Mouse (Mus musculus): Measurements from ENCODE around the gene Zfand2a. TPM values are rescaled to one million over a fixed set of nuclear protein-coding genes. Genes with fewer than 3 reads are reported as not detected.
A peak's percentile ranks its signal among the peaks of the same experiment; 100 is the strongest.

Zfand2a gene
- polyA plus RNA-seq, 1 experiment from 2014 or later: 49.7 TPM

GRCm38 (mm10) chr5:139467998-139468397, 16.4 kb downstream of the Zfand2a start:
- ChIA-PET POLR2A (interaction anchor here (1.5 kb wide), 1 partner anchor 9 kb away, joined by 3 read pairs; no protein-coding TSS in a partner anchor), CTCF (interaction anchor here (1.2 to 2.0 kb wide), 2 partner anchors 17 to 70 kb away, joined by 3 to 5 read pairs; no protein-coding TSS in a partner anchor)
- no peaks in the 10 kb centered on the region for H3K27me3 ChIP-seq
- no peak for TF ChIP-seq CTCF (IDR thresholded peaks at IDR 0.05)
- ATAC-seq (no peak), DNase-seq (ENCODE audit: low read depth, low spot score) (no peak)
- in situ Hi-C loops (cut with MboI; ENCODE audit: low pct_unique_long_range_greater_than_20kb): loop anchor here (5.0 kb wide), 1 partner anchor 106 kb away; no protein-coding TSS in a partner anchor

GRCm38 (mm10) chr5:139466801-139467200, 17.5 kb downstream of the Zfand2a start:
- no peaks in the 10 kb centered on the region for H3K27me3 ChIP-seq
- DNase-seq (ENCODE audit: low read depth, low spot score): no peak
- in situ Hi-C loops (cut with MboI; ENCODE audit: low pct_unique_long_range_greater_than_20kb): loop anchor here (5.0 kb wide), 1 partner anchor 104 kb away; no protein-coding TSS in a partner anchor
- no peak for ATAC-seq
- POLR2A ChIA-PET: interaction anchor here (1.5 kb wide), 1 partner anchor 10 kb away, joined by 3 read pairs; no protein-coding TSS in a partner anchor
- CTCF ChIA-PET: no interaction called here
- TF ChIP-seq CTCF (IDR thresholded peaks at IDR 0.05): no peak

- CTCF ChIA-PET: no interaction called here
- no peak for TF ChIP-seq CTCF (IDR thresholded peaks at IDR 0.05)
- H3K27me3 ChIP-seq: no peaks in the 10 kb centered on the region
- in situ Hi-C loops (cut with MboI; ENCODE audit: low pct_unique_long_range_greater_than_20kb): loop anchor here (5.0 kb wide), 1 partner anchor 104 kb away; no protein-coding TSS in a partner anchor
- POLR2A ChIA-PET: no interaction called here
- DNase-seq (ENCODE audit: low read depth, low spot score) (no peak), ATAC-seq (no peak)
Measured at GRCm38 (mm10) chr5:139466373-139466772, 18.0 kb downstream of the Zfand2a start.

- no peak for DNase-seq (ENCODE audit: low read depth, low spot score)
- H3K27me3 ChIP-seq: no peaks in the 10 kb centered on the region
- TF ChIP-seq CTCF (IDR thresholded peaks at IDR 0.05): no peak
- ChIA-PET POLR2A (no interaction called here), CTCF (interaction anchor here (0.9 to 1.6 kb wide), 2 partner anchors 9 to 12 kb away, joined by 3 read pairs; no protein-coding TSS in a partner anchor)
- in situ Hi-C loops (cut with MboI; ENCODE audit: low pct_unique_long_range_greater_than_20kb): loop anchor here (5.0 kb wide), 1 partner anchor 103 kb away; no protein-coding TSS in a partner anchor
- no peak for ATAC-seq
Measured at GRCm38 (mm10) chr5:139464874-139465273, 19.5 kb downstream of the Zfand2a start.

- peak; percentile 91 for DNase-seq (ENCODE audit: low read depth, low spot score)
- in situ Hi-C loops (cut with MboI; ENCODE audit: low pct_unique_long_range_greater_than_20kb): no loop called here
- no peaks in the 10 kb centered on the region for H3K27me3 ChIP-seq
- ChIA-PET CTCF (interaction anchor here (1.0 to 2.1 kb wide), 5 partner anchors 10 to 96 kb away, joined by 3 to 7 read pairs (median 4); no protein-coding TSS in a partner anchor), POLR2A (interaction anchor here (0.6 to 2.3 kb wide), 3 partner anchors 21 to 1831 kb away, joined by 3 to 6 read pairs (median 3); no protein-coding TSS in a partner anchor)
- ATAC-seq: peak; percentile 95
- no peak for TF ChIP-seq CTCF (IDR thresholded peaks at IDR 0.05)
Measured at GRCm38 (mm10) chr5:139460384-139461067, 23.8 kb downstream of the Zfand2a start, which contains the start of gene 3110082I17Rik. 3110082I17Rik (minus strand) TSS chr5:139460527.

- H3K27me3 ChIP-seq: no peaks in the 10 kb centered on the region
- TF ChIP-seq CTCF (IDR thresholded peaks at IDR 0.05): no peak
- in situ Hi-C loops (cut with MboI; ENCODE audit: low pct_unique_long_range_greater_than_20kb): no loop called here
- POLR2A ChIA-PET: interaction anchor here (0.7 to 2.3 kb wide), 3 partner anchors 22 to 175 kb away, joined by 5 to 7 read pairs (median 6); no protein-coding TSS in a partner anchor
- CTCF ChIA-PET: interaction anchor here (1.6 to 2.1 kb wide), 4 partner anchors 10 to 62 kb away, joined by 3 to 7 read pairs (median 6); no protein-coding TSS in a partner anchor
- ATAC-seq (no peak), DNase-seq (ENCODE audit: low read depth, low spot score) (no peak)
Measured at GRCm38 (mm10) chr5:139459938-139460337, 24.4 kb downstream of the Zfand2a start.

- ChIA-PET POLR2A (interaction anchor here (1.6 kb wide), 1 partner anchor 15 kb away, joined by 5 read pairs; no protein-coding TSS in a partner anchor), CTCF (interaction anchor here (1.1 to 2.3 kb wide), 5 partner anchors 12 to 93 kb away, joined by 3 to 6 read pairs (median 5); no protein-coding TSS in a partner anchor)
- in situ Hi-C loops (cut with MboI; ENCODE audit: low pct_unique_long_range_greater_than_20kb): no loop called here
- TF ChIP-seq CTCF (IDR thresholded peaks at IDR 0.05): no peak
- no peak for ATAC-seq
- no peak for DNase-seq (ENCODE audit: low read depth, low spot score)
- no peaks in the 10 kb centered on the region for H3K27me3 ChIP-seq
Measured at GRCm38 (mm10) chr5:139457241-139457640, 27.1 kb downstream of the Zfand2a start.

GRCm38 (mm10) chr5:139455166-139455565, 29.2 kb downstream of the Zfand2a start:
- POLR2A ChIA-PET: no interaction called here

GRCm38 (mm10) chr5:139453031-139453430, 31.3 kb downstream of the Zfand2a start:
- no peak for DNase-seq (ENCODE audit: low read depth, low spot score)
- TF ChIP-seq CTCF (IDR thresholded peaks at IDR 0.05): no peak
- H3K27me3 ChIP-seq: no peaks in the 10 kb centered on the region
- ChIA-PET POLR2A (no interaction called here), CTCF (interaction anchor here (1.8 kb wide), 1 partner anchor 13 kb away, joined by 4 read pairs; no protein-coding TSS in a partner anchor)
- no peak for ATAC-seq
- in situ Hi-C loops (cut with MboI; ENCODE audit: low pct_unique_long_range_greater_than_20kb): no loop called here

More at GRCm38 (mm10) chr5:139455166-139455565, 29.2 kb downstream of the Zfand2a start:
- no peak for DNase-seq (ENCODE audit: low read depth, low spot score)
- CTCF ChIA-PET: interaction anchor here (0.9 kb wide), 1 partner anchor 10 kb away, joined by 3 read pairs; no protein-coding TSS in a partner anchor
- TF ChIP-seq CTCF (IDR thresholded peaks at IDR 0.05): no peak
- ATAC-seq: no peak
- in situ Hi-C loops (cut with MboI; ENCODE audit: low pct_unique_long_range_greater_than_20kb): no loop called here
- no peaks in the 10 kb centered on the region for H3K27me3 ChIP-seq

- DNase-seq (ENCODE audit: low read depth, low spot score) (no peak), ATAC-seq (peak; percentile 72)
- ChIA-PET CTCF (interaction anchor here (0.9 to 1.3 kb wide), 2 partner anchors 10 to 26 kb away, joined by 4 read pairs; partner anchors contain the start of gene 3110082I17Rik), POLR2A (no interaction called here)
- H3K27me3 ChIP-seq: no peaks in the 10 kb centered on the region
- in situ Hi-C loops (cut with MboI; ENCODE audit: low pct_unique_long_range_greater_than_20kb): no loop called here
- TF ChIP-seq CTCF (IDR thresholded peaks at IDR 0.05): no peak
Measured at GRCm38 (mm10) chr5:139449926-139450325, 34.4 kb downstream of the Zfand2a start.
